Mouse (Mus musculus) Patski (cell line): ENCODE data around the gene Hoxd11. TPM values are rescaled to one million over a fixed set of nuclear protein-coding genes. Genes with fewer than 3 reads are reported as not detected.

Source experiments
- ATAC-seq: fragments of 100-300 bp; one replicate; pipeline ENCODE4 v1.8.0; 2021
- CTCF ChIA-PET: fragments of 350-600 bp; sonication (Branson Sonifier 250); formaldehyde crosslinking; loops from one replicate; lab custom pipeline; 2022; ENCODE audit warnings: inconsistent platforms; lab: Charles Lee
- POLR2A ChIA-PET: fragments of 350-600 bp; sonication (Branson Sonifier 250); formaldehyde crosslinking; loops from one replicate; lab custom pipeline; 2022; ENCODE audit warnings: antibody characterized with exemption, inconsistent platforms; lab: Charles Lee
- DNase-seq: peaks from one replicate; pipeline ENCODE4 v3.0.0-alpha.2; 2011; ENCODE audit warnings: low read depth, low spot score
- H3K27me3 ChIP-seq: fragments of 371-371 bp; one replicate; pipeline ENCODE4 v1.5.1; 2021
- CTCF ChIP-seq: fragments of 100-300 bp; IDR thresholded peaks from one replicate; pipeline ENCODE4 v1.5.1; 2021
- in situ Hi-C: fragments of 300-500 bp; cut with MboI; formaldehyde crosslinking; loops from 3 replicates; pipeline ENCODE4 v1.11.1; 2018; ENCODE audit warnings: low pct_unique_long_range_greater_than_20kb, mixed read lengths
- polyA plus RNA-seq: library from polyadenylated mRNA; unstranded; gene quantifications from one replicate; pipeline ENCODE4 v1.2.3, GENCODE M21; 2021

Gene Hoxd11
- polyA plus RNA-seq, 1 experiment from 2014 or later: not detected

DNA sequence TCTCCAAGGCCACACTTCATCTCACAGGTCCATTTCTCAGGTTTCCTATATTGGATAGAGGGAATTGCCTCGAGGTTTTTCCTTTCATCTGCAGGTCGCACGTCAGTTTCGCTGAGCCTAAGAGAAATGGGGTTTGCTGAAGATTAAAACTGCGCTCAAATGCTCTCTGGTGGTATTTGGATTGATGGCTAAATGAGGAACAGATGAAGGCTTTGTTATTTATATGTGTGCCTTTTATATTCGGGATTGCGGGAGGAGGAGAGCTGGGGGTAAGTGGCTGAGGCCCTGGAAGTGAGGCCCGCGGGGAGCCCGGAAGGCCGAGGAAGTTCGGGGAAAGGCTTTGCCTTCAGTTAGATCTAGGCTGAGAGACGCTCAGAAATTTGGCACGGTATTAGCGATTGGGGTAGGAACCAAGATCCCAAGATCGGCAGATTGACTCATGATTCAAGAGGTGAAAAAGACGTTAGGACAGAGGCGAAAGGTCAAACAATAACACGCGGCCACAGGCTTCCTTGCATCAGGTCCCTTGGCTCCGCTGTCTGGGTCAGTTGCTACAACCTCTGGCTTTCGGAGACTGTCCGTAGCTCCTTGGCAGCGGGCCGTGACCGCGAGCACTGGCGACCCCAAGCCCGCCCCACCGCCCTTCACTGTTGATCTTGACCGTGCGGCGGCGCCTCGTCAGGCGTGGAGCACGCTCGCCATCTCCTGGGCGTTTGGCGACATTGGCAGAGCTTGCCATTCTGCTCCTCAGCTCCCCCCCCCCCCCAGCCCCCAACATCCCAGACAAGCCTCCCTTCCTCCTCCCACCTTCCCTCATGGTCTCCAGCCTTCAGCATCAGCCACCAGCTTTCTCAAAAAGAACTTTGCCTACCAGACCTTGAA lies 6.6 kb upstream of the Hoxd11 start:
- ChIA-PET POLR2A (interaction anchor here (0.6 kb wide), 1 partner anchor 478 kb away, joined by 3 read pairs; no protein-coding TSS in a partner anchor), CTCF (interaction anchor here (0.6 to 0.8 kb wide), 2 partner anchors 9 to 689 kb away, joined by 3 read pairs; no protein-coding TSS in a partner anchor)
- DNase-seq (no peak), ATAC-seq (no peak)
- TF ChIP-seq CTCF: no peak
- in situ Hi-C loops: loop anchor here (25.0 kb wide), 2 partner anchors 885 to 1110 kb away; partner anchors contain the start of gene Chn1
- peaks cover 31% of the 10 kb centered on the region for H3K27me3 ChIP-seq

DNA sequence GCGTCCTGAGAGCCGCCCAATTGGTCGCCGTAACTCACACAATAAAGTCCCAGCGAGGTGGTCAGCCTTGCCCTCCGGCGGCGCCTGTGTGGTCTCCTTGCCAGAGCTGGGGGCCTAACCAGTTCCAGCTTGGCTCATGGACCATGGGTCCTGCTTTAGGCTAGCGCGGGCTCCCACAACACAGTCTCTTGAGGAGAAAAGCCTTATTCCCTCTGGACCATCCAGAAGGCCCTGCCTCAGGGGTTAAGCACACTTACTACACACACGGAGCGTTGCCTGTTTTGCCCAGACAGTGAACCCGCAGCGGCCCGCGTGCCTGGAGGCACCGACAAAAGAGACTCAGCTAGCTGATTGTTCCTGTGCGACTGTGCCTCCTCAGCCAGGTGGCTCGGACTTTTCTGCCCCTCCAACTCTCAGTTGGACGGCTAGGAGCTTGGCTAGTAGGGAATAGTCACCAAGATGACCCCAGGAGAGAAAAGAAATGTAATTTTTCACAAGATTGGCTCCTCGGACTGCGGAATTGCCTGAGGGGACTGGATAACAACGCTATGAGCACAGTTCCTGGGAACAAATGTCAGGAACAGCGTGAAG lies 5.4 kb upstream of the Hoxd11 start:
- DNase-seq: no peak
- no peak for ATAC-seq
- POLR2A ChIA-PET: no interaction called here
- in situ Hi-C loops: loop anchor here (25.0 kb wide), 2 partner anchors 887 to 1112 kb away; partner anchors contain the start of gene Chn1
- no peak for TF ChIP-seq CTCF
- H3K27me3 ChIP-seq: peaks cover 33% of the 10 kb centered on the region
- CTCF ChIA-PET: no interaction called here

DNA sequence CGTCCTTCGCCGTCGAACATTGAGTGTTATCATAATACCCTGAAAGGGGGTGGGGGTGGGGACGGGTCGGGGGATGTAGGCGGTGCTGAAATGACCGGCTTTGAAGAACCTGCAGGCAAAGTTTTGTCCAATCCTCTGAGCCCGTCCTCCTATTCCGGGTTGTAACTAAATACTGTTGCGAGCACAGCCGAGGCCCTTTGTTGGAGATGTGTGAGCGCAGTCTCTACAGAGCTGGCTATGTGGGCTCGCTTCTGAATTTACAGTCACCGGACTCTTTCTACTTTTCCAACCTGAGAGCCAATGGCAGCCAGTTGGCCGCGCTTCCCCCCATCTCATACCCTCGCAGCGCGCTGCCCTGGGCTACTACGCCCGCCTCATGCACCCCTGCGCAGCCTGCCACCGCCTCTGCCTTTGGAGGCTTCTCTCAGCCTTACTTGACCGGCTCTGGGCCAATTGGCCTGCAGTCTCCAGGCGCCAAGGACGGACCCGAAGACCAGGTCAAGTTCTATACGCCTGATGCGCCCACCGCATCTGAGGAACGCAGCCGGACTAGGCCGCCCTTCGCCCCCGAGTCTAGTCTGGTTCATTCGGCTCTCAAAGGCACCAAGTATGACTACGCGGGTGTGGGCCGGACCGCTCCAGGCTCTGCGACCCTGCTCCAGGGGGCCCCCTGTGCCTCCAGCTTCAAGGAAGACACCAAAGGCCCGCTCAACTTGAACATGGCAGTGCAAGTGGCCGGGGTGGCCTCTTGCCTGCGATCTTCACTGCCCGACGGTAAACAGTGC lies 4.3 kb upstream of the Hoxd11 start, which contains the start of gene Hoxd12:
Gene Hoxd12 (plus strand): TSS at position 133 of the 785 bp plus-strand sequence.
- DNase-seq: no peak
- in situ Hi-C loops: loop anchor here (25.0 kb wide), 3 partner anchors 888 to 1113 kb away; partner anchors contain the start of gene Chn1
- POLR2A ChIA-PET: no interaction called here

DNA sequence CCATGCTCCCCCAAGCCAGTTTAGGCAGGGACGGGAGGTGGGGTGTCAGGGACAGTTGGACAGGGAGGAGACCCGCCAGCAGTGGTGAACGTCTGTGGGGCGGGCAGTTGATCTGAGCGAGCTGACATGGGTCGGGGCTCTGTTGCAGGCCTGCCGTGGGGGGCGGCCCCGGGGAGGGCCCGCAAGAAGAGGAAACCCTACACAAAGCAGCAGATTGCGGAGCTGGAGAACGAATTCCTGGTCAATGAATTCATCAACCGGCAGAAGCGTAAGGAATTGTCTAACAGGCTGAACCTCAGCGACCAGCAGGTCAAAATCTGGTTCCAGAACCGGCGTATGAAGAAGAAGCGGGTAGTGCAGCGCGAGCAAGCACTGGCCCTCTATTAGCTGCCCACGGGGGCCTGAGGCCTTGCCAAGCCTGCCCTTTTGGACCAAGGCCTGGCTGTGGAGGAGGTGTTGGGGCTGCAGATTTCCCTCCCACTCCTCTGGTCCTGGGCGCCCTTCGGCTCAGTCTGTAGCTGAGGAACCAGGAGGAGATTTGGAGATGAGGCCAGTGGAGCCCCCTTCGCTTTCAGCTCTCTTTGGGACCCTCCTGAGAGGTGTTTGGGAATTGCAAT lies 3.6 kb upstream of the Hoxd11 start:
- in situ Hi-C loops: loop anchor here (25.0 kb wide), 1 partner anchor 1087 kb away; no protein-coding TSS in a partner anchor
- ChIA-PET POLR2A (no interaction called here), CTCF (no interaction called here)
- TF ChIP-seq CTCF: no peak
- H3K27me3 ChIP-seq: peaks cover 25% of the 10 kb centered on the region
- no peak for ATAC-seq
- no peak for DNase-seq

More for the DNA sequence above, 4.3 kb upstream of the Hoxd11 start, which contains the start of gene Hoxd12:
- H3K27me3 ChIP-seq: peaks cover 25% of the 10 kb centered on the region
- ATAC-seq: no peak
- CTCF ChIA-PET: no interaction called here
- no peak for TF ChIP-seq CTCF

DNA sequence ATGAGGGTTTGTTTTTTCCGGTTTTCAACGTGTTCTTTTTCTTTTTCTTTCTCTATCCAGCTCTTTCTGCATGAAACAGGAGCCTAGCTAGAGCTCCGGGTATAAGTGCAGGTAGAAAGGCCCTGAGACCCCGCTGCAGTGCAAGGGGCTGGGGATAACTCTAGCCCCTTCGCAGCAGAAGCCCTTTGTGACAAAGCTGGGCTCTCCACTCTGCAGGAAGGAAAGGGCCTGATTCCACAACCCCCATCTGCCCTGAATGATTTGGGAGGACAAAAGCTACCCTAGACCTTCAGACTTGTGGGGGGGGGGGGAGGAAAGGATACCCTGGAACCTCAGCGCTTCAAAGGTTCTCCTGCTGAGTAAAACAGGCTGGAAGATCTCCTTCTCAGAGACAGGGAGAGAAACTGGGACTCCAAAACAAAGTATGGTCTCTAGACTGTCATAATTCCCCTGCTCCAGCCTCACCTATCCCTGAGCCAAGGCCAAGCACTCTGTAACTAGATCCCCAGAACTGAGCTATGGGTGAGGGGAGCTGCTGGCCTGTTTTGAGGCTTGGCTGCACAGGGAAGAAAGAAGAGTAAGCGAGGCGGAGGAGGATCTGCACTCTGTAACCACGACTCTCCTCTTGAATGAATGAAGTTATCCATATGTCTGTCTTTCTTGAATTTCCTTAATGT lies 2.8 kb upstream of the Hoxd11 start:
- H3K27me3 ChIP-seq: peaks cover 25% of the 10 kb centered on the region
- in situ Hi-C loops: loop anchor here (25.0 kb wide), 1 partner anchor 1086 kb away; no protein-coding TSS in a partner anchor
- no peak for TF ChIP-seq CTCF
- no peak for DNase-seq
- POLR2A ChIA-PET: interaction anchor here (0.7 kb wide), 1 partner anchor 1555 kb away, joined by 3 read pairs; no protein-coding TSS in a partner anchor
- CTCF ChIA-PET: interaction anchor here (1.6 kb wide), 1 partner anchor 10 kb away, joined by 6 read pairs; no protein-coding TSS in a partner anchor
- no peak for ATAC-seq

DNA sequence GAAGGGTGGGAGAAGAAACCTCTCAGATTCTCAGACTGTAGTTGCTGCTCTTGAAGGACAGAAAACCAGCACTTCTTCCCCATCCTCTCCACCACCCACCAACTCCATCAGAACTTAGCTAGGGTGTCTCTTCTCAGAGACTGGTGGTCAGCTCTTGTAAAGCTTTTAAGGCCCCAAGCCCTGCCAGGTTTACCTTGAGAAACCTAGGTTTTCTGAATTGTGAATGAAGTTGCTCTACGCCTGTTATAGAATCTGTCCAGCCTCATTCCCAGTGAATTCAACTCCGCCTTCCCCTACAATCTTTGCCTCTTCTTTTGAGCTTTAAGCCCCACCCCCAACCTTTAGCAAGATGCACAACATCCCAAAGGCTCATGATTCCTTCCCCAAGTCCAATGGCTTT lies 2.3 kb upstream of the Hoxd11 start:
- ChIA-PET POLR2A (interaction anchor here (0.7 kb wide), 1 partner anchor 1554 kb away, joined by 3 read pairs; no protein-coding TSS in a partner anchor), CTCF (interaction anchor here (1.2 to 1.6 kb wide), 2 partner anchors 9 to 13 kb away, joined by 4 to 6 read pairs; no protein-coding TSS in a partner anchor)
- in situ Hi-C loops: loop anchor here (25.0 kb wide), 1 partner anchor 1085 kb away; no protein-coding TSS in a partner anchor
- no peak for ATAC-seq
- TF ChIP-seq CTCF: no peak
- H3K27me3 ChIP-seq: peaks cover 26% of the 10 kb centered on the region
- DNase-seq: no peak

DNA sequence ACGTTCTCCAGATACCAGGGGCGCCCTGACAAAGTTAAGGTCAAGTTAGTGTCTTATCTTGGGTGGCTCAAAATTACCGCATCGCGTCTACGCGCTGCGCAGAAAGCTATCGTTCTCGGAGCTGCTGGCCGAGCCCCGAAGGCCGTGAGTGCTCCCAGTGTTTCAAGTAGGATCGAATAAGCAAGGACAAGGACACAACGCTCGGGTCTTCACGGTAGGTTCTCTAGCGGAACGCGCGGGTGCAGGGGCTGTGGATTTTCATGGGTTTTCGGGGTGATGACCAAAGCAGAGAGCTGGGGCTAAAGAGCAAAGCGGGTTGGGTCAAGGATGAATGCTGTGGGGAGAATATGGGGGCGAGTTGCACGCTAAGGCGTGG lies 227 bp downstream of the Hoxd11 start:
- CTCF ChIA-PET: no interaction called here
- in situ Hi-C loops: loop anchor here (25.0 kb wide), 1 partner anchor 1083 kb away; no protein-coding TSS in a partner anchor
- TF ChIP-seq CTCF: no peak
- no peak for DNase-seq
- no peak for ATAC-seq
- H3K27me3 ChIP-seq: peaks cover 42% of the 10 kb centered on the region
- POLR2A ChIA-PET: no interaction called here

DNA sequence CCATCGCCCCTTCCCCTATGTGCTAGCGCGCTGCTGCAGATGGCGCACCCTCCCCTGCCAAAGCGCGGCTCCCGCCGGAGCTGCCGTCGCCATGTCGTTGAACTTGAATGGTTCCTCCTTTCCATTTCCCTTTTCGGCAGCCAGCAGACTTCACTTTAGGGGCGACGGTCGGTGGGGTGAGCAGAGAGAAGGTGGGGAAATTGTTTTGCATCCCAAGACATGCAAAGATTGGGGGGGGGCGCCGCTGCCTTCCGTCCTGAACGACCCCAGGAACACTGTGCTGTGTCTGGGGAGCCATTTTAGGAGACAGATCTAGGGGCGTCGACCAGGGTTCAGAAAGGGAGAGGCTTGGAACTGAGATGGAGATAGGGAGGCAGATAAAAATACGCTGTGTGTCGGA lies 623 bp downstream of the Hoxd11 start:
- peaks cover 42% of the 10 kb centered on the region for H3K27me3 ChIP-seq
- no peak for DNase-seq
- no peak for ATAC-seq
- ChIA-PET POLR2A (no interaction called here), CTCF (no interaction called here)
- in situ Hi-C loops: loop anchor here (25.0 kb wide), 1 partner anchor 1082 kb away; no protein-coding TSS in a partner anchor
- no peak for TF ChIP-seq CTCF
